Mouse (Mus musculus) forebrain, embryonic 11.5 days (tissue): Measurements from ENCODE around the gene En2. TPM values are rescaled to one million over a fixed set of nuclear protein-coding genes. Genes with fewer than 3 reads are reported as not detected.

Experiments used
- ATAC-seq: fragments of 200-750 bp; cut with Nextera tagmentation; replicated peaks from 2 replicates; pipeline ENCODE4 v1.8.0; 2017; ENCODE audit warnings: moderate TSS enrichment; ENCODE audit not compliant: low FRiP score
- DNase-seq: peaks from one replicate; pipeline ENCODE4 v3.0.0-alpha.2; 2017; ENCODE audit warnings: low spot score
- H3K27ac ChIP-seq: fragments of 300-500 bp; sonication (generic); 2 replicates; pipeline ENCODE4 v1.5.1; 2014; ENCODE audit warnings: low read depth, low read length
- H3K27me3 ChIP-seq: fragments of 300-500 bp; sonication (generic); 2 replicates; pipeline ENCODE4 v1.6.1; 2014; ENCODE audit warnings: mild to moderate bottlenecking, low read length, mixed read lengths; ENCODE audit not compliant: control insufficient read depth, insufficient read depth
- H3K36me3 ChIP-seq: fragments of 300-500 bp; sonication (generic); 2 replicates; pipeline ENCODE4 v1.6.1; 2014; ENCODE audit warnings: mild to moderate bottlenecking, low read length, moderate library complexity, mixed read lengths; ENCODE audit not compliant: control insufficient read depth, insufficient read depth
- H3K4me1 ChIP-seq: fragments of 300-500 bp; sonication (generic); replicated peaks from 2 replicates; pipeline ENCODE4 v1.6.1; 2014; ENCODE audit warnings: low read length, mixed read lengths; ENCODE audit not compliant: control insufficient read depth, insufficient read depth
- H3K4me2 ChIP-seq: fragments of 300-500 bp; sonication (generic); 2 replicates; pipeline ENCODE4 v1.6.1; 2014; ENCODE audit warnings: low read depth, mild to moderate bottlenecking, low read length, moderate library complexity, mixed read lengths; ENCODE audit not compliant: severe bottlenecking
- H3K4me3 ChIP-seq: fragments of 300-500 bp; sonication (generic); 2 replicates; pipeline ENCODE4 v1.5.1; 2014; ENCODE audit warnings: low read depth, low read length
- H3K9ac ChIP-seq: fragments of 300-500 bp; sonication (generic); 2 replicates; pipeline ENCODE4 v1.6.1; 2014; ENCODE audit warnings: low read length
- H3K9me3 ChIP-seq: fragments of 300-500 bp; sonication (generic); 2 replicates; pipeline ENCODE4 v1.6.1; 2016; ENCODE audit warnings: low read length, mixed read lengths; ENCODE audit not compliant: control insufficient read depth
- WGBS: fragments of 180-500 bp; shearing (Covaris S2); extraction: QIAGEN DNeasy Blood & Tissue Kit; methylation state at CpG from one replicate; pipeline ENCODE4 v1.1.7; 2014; 5-methylcytosine and 5-hydroxymethylcytosine counted together
- polyA plus RNA-seq: library from polyadenylated mRNA; unstranded; fragments of >200 nt; fragmentation: Nextera tagmentation; extraction: Ambion mirVana; gene quantifications from 2 replicates; pipeline ENCODE4 v1.2.1, GENCODE M21; 2014

En2 gene
- polyA plus RNA-seq, result not detected in 2 replicates

GRCm38 (mm10) chr5:28165358-28166255 lies at the start of gene En2:
Gene En2, plus strand, starts transcription at chr5:28165694.
- peak; percentile 89 for DNase-seq
- no peak within 1 kb of the TSS; the same call in 1 of the 2 replicates for H3K9ac ChIP-seq
- no peak within 1 kb of the TSS for H3K27ac ChIP-seq
- peak within 1 kb of the TSS; percentile 40 for H3K4me3 ChIP-seq
- H3K36me3 ChIP-seq, result no peaks in the 10 kb centered on the region
- peaks cover 14% of the 10 kb centered on the region; the same call in 1 of the 2 replicates for H3K4me1 ChIP-seq
- under 1% methylated on average over 87 of the region's 113 CpGs for WGBS
- H3K4me2 ChIP-seq, result peak within 1 kb of the TSS; percentile 73
- ATAC-seq, result peak; percentile 80
- no peaks in the 10 kb centered on the region for H3K9me3 ChIP-seq
- peaks cover 87% of the 10 kb centered on the region for H3K27me3 ChIP-seq

GRCm38 (mm10) chr5:28117251-28117880 lies 48.1 kb upstream of the En2 start:
- Histone ChIP-seq H3K9me3 (no peaks in the 10 kb centered on the region), H3K36me3 (no peaks in the 10 kb centered on the region), H3K4me2 (no peak overlapping the region), H3K4me1 (0 out of 2 replicates have a peak, but pooled peaks cover 5% of the 10 kb centered on the region), H3K4me3 (no peak overlapping the region), H3K27ac (no peak overlapping the region), H3K27me3 (peaks cover 55% of the 10 kb centered on the region), H3K9ac (no peak overlapping the region)
- WGBS, result under 1% methylated on average over 13 of the region's 13 CpGs
- DNase-seq, result peak; percentile 41
- no peak for ATAC-seq

GRCm38 (mm10) chr5:28117882-28118530 lies 47.5 kb upstream of the En2 start:
- Histone ChIP-seq H3K36me3 (no peaks in the 10 kb centered on the region), H3K27me3 (peaks cover 61% of the 10 kb centered on the region), H3K4me2 (peak overlapping the region; percentile 19; the same call in 1 of the 2 replicates), H3K9ac (no peak overlapping the region), H3K4me3 (peak overlapping the region; percentile 9; the same call in 1 of the 2 replicates), H3K27ac (no peak overlapping the region), H3K9me3 (no peaks in the 10 kb centered on the region), H3K4me1 (0 out of 2 replicates have a peak, but pooled peaks cover 5% of the 10 kb centered on the region)
- DNase-seq (peak; percentile 52), ATAC-seq (no peak)
- under 1% methylated on average over 30 of the region's 30 CpGs for WGBS

GRCm38 (mm10) chr5:28118531-28118925 lies 47.0 kb upstream of the En2 start:
- Histone ChIP-seq H3K27ac (no peak overlapping the region), H3K9ac (no peak overlapping the region)
- no peak for ATAC-seq

GRCm38 (mm10) chr5:28119576-28119975 lies 45.9 kb upstream of the En2 start:
- WGBS, result 19% methylated on average over 3 of the region's 3 CpGs
- Histone ChIP-seq H3K9me3 (no peaks in the 10 kb centered on the region), H3K27ac (no peak overlapping the region), H3K4me2 (no peak overlapping the region), H3K9ac (no peak overlapping the region), H3K4me1 (peaks cover 10% of the 10 kb centered on the region; the same call in 1 of the 2 replicates), H3K4me3 (no peak overlapping the region), H3K27me3 (peaks cover 76% of the 10 kb centered on the region), H3K36me3 (no peaks in the 10 kb centered on the region)
- DNase-seq (no peak), ATAC-seq (no peak)

More at GRCm38 (mm10) chr5:28118531-28118925, 47.0 kb upstream of the En2 start:
- H3K4me3 ChIP-seq, result peak overlapping the region; percentile 9; the same call in 1 of the 2 replicates
- H3K36me3 ChIP-seq, result no peaks in the 10 kb centered on the region
- 1% methylated on average over 19 of the region's 19 CpGs for WGBS
- peak overlapping the region; percentile 19; the same call in 1 of the 2 replicates for H3K4me2 ChIP-seq
- H3K27me3 ChIP-seq, result peaks cover 66% of the 10 kb centered on the region
- H3K9me3 ChIP-seq, result no peaks in the 10 kb centered on the region
- H3K4me1 ChIP-seq, result 0 out of 2 replicates have a peak, but pooled peaks cover 5% of the 10 kb centered on the region
- DNase-seq, result no peak

- Histone ChIP-seq H3K9me3 (no peaks in the 10 kb centered on the region), H3K4me3 (no peak overlapping the region), H3K27ac (no peak overlapping the region), H3K36me3 (no peaks in the 10 kb centered on the region), H3K4me1 (peaks cover 10% of the 10 kb centered on the region; the same call in 1 of the 2 replicates), H3K27me3 (peaks cover 90% of the 10 kb centered on the region), H3K4me2 (no peak overlapping the region), H3K9ac (no peak overlapping the region)
- peak; percentile 75 for DNase-seq
- ATAC-seq, result peak; percentile 63
- WGBS, result under 1% methylated on average over 27 of the region's 27 CpGs
Observed at GRCm38 (mm10) chr5:28122491-28123454, 42.7 kb upstream of the En2 start.

- H3K9me3 ChIP-seq, result no peaks in the 10 kb centered on the region
- no peak overlapping the region for H3K4me3 ChIP-seq
- under 1% methylated on average over 11 of the region's 11 CpGs for WGBS
- ATAC-seq (0 out of 2 replicates have a peak, but pooled peaks have one; percentile 22), DNase-seq (peak; percentile 45)
- peaks cover 5% of the 10 kb centered on the region; the same call in 1 of the 2 replicates for H3K4me1 ChIP-seq
- H3K4me2 ChIP-seq, result no peak overlapping the region
- no peak overlapping the region for H3K27ac ChIP-seq
- no peaks in the 10 kb centered on the region for H3K36me3 ChIP-seq
- peaks cover 90% of the 10 kb centered on the region for H3K27me3 ChIP-seq
- H3K9ac ChIP-seq, result no peak overlapping the region
Observed at GRCm38 (mm10) chr5:28123455-28123825, 42.1 kb upstream of the En2 start.
